In the genomic region with DNA sequence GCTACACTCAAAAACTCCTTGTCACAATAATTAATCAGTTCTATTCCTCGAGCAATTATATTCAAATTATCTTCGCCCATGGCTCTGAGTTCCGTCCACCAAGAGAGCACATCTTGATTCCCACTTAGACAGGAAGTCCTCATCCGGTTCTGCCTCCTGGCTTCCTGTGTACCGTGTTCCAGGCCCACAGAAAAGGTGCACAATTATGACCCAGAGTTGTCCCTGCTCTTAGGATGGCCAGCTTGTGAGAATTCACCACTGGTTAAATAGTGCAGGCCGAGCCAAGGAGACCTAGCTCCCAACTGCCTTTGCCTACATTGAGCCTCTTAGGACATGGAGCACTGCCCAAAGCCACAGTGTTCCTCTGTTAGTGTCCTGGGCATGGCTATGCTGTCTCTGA, we compare ENCODE assay signal across 25 mouse cellular contexts.
A peak's percentile ranks its signal among the peaks of the same experiment; 100 is the strongest.
DNase-seq lines count a peak whose midpoint lies in the region; ATAC-seq and TF ChIP-seq lines count a peak whose summit lies in the region.
"Had no signal": no experiment of that assay in that cellular context is flagged by ENCODE, and none has a peak within 500 bp of the region (broad histone marks: within the 10 kb centered on the region; RNA-seq: fewer than 3 reads in every experiment).

No protein-coding gene starts in this region.

- H3K4me2 ChIP-seq in hindbrain, postnatal 0 days (ENCODE audit: low read depth, low read length), result no peak overlapping the region
- H3K4me2 ChIP-seq in hindbrain, embryonic 16.5 days (ENCODE audit: low read length), result no peak overlapping the region
- H3K4me2 ChIP-seq: embryonic facial prominence, embryonic 12.5 days; forebrain, embryonic 13.5 days had no signal

- H3K9me3 ChIP-seq in hindbrain, postnatal 0 days (ENCODE audit: low read length), result no peaks in the 10 kb centered on the region
- no peaks in the 10 kb centered on the region for H3K9me3 ChIP-seq in hindbrain, embryonic 16.5 days (ENCODE audit: control insufficient read depth, low read length)
- H3K9me3 ChIP-seq: embryonic facial prominence, embryonic 10.5 days; embryonic facial prominence, embryonic 12.5 days had no signal

- peak overlapping the region; percentile 49; the same call in 1 of the 2 replicates for H3K27ac ChIP-seq in gastrocnemius, adult 2 months
- H3K27ac ChIP-seq in hindbrain, postnatal 0 days, result no peak overlapping the region
- H3K27ac ChIP-seq in hindbrain, embryonic 16.5 days (ENCODE audit: low read depth, low read length), result no peak overlapping the region
- H3K27ac ChIP-seq: embryonic facial prominence, embryonic 10.5 days; embryonic facial prominence, embryonic 12.5 days; forebrain, embryonic 13.5 days had no signal

- 80% methylated on average over 6 of the region's 6 CpGs for WGBS in hindbrain, postnatal 0 days
- 73% methylated on average over 6 of the region's 6 CpGs for WGBS in hindbrain, embryonic 16.5 days

- H3K27me3 ChIP-seq in hindbrain, postnatal 0 days (ENCODE audit: insufficient read depth, low read length), result no peaks in the 10 kb centered on the region
- no peaks in the 10 kb centered on the region for H3K27me3 ChIP-seq in hindbrain, embryonic 16.5 days (replicated peaks; ENCODE audit: control insufficient read depth, insufficient read depth, low read length)
- H3K27me3 ChIP-seq: CH12.LX; embryonic facial prominence, embryonic 12.5 days; forebrain, embryonic 13.5 days; Patski had no signal

- no peak overlapping the region for H3K9ac ChIP-seq in hindbrain, postnatal 0 days (replicated peaks; ENCODE audit: low read length)
- no peak overlapping the region for H3K9ac ChIP-seq in hindbrain, embryonic 16.5 days (ENCODE audit: low read depth, low read length)
- H3K9ac ChIP-seq: embryonic facial prominence, embryonic 12.5 days; forebrain, embryonic 13.5 days had no signal

- no peak for DNase-seq in gastrocnemius, adult 2 months
- no peak for DNase-seq in gastrocnemius, adult 8-10 months (ENCODE audit: low spot score in 2 of 2)
- DNase-seq in heart, adult 18-20 months, result peak; percentile 32 to 60
- no peak for DNase-seq in heart, postnatal 14 days
- peak; percentile 46 for DNase-seq in heart, adult 8-10 months (ENCODE audit: low spot score)
- DNase-seq in heart, postnatal 4 days, result no peak
- DNase-seq in hindbrain, postnatal 0 days (ENCODE audit: low spot score), result peak; percentile 1
- DNase-seq: adrenal gland, adult 8-10 months; adrenal gland, postnatal 14 days; adrenal gland, postnatal 36 days; B cell, adult 2 months; cerebellum, adult 11-12 months; cerebellum, adult 2 months; cerebellum, adult 9-10 months; cerebellum, postnatal 10 days; cerebellum, postnatal 25 days had no signal

- no peak for ATAC-seq in hindbrain, postnatal 0 days
- ATAC-seq in hindbrain, embryonic 16.5 days, result no peak
- ATAC-seq: activated CD4-positive, CD25-positive, alpha-beta regulatory T cell, adult 4 months; CD4-positive, CD25-positive, alpha-beta regulatory T cell, adult 4 months; forebrain, embryonic 13.5 days; Patski had no signal

- H3K36me3 ChIP-seq in hindbrain, postnatal 0 days (ENCODE audit: insufficient read depth, low read length), result no peaks in the 10 kb centered on the region
- H3K36me3 ChIP-seq in hindbrain, embryonic 16.5 days (ENCODE audit: control insufficient read depth, insufficient read depth, low read length), result no peaks in the 10 kb centered on the region
- H3K36me3 ChIP-seq: embryonic facial prominence, embryonic 10.5 days; embryonic facial prominence, embryonic 12.5 days; G1E had no signal

- intact Hi-C loops in gastrocnemius, adult 2 months (cut with DNase I), result no loop called here
- intact Hi-C loops in heart, postnatal 14 days (cut with DNase I), result loop anchor here (10.0 kb wide), 1 partner anchor 148 kb away; no protein-coding TSS in a partner anchor

- no peak for TF ChIP-seq CTCF in gastrocnemius, adult 2 months (IDR thresholded peaks at IDR 0.05)
- TF ChIP-seq CTCF in hindbrain, postnatal 0 days (IDR thresholded peaks at IDR 0.05; ENCODE audit: low read depth), result no peak

- H3K4me3 ChIP-seq in gastrocnemius, adult 2 months, result no peak overlapping the region
- H3K4me3 ChIP-seq in hindbrain, postnatal 0 days (ENCODE audit: low read length), result no peak overlapping the region
- H3K4me3 ChIP-seq in hindbrain, embryonic 16.5 days (ENCODE audit: low read length), result no peak overlapping the region
- H3K4me3 ChIP-seq: embryonic facial prominence, embryonic 10.5 days; embryonic facial prominence, embryonic 12.5 days; forebrain, embryonic 13.5 days had no signal

- H3K4me1 ChIP-seq in hindbrain, postnatal 0 days (ENCODE audit: insufficient read depth, low read length), result no peaks in the 10 kb centered on the region
- peaks cover 8% of the 10 kb centered on the region for H3K4me1 ChIP-seq in hindbrain, embryonic 16.5 days (ENCODE audit: control insufficient read depth, insufficient read depth, low read depth, low read length)

Comparison
In these comparisons a context has a peak if more than half of its experiments do, and no peak if none do; other contexts are left out.
1. DNase-seq: peak in heart, adult 18-20 months (2 of 2), heart, adult 8-10 months (single experiment) and hindbrain, postnatal 0 days (single experiment); none in gastrocnemius, adult 2 months (single experiment), gastrocnemius, adult 8-10 months (0 of 2), heart, postnatal 14 days (0 of 2) and heart, postnatal 4 days (single experiment).